ENCODE assay signal across 27 mouse cellular contexts in genomic region chr8:118042253-118042860, GRCm38 (mm10).
DNase-seq lines count a peak whose midpoint lies in the region; ATAC-seq lines count a peak whose summit lies in the region.
"Had no signal": no experiment of that assay in that cellular context is flagged by ENCODE, and none has a peak within 500 bp of the region (broad histone marks: within the 10 kb centered on the region; RNA-seq: fewer than 3 reads in every experiment).

No protein-coding gene starts in this region.

- DNase-seq in heart, adult 11 months: peak; percentile 43
- DNase-seq in heart, adult 9 months (ENCODE audit: low spot score in 2 of 2): no peak
- DNase-seq in embryo, embryonic 10.5 days (ENCODE audit: low spot score): peak; percentile 53
- DNase-seq in neural tube, embryonic 11.5 days (ENCODE audit: low spot score): peak; percentile 54
- DNase-seq in adrenal gland, adult 18-20 months (ENCODE audit: low spot score in 2 of 2): no peak
- DNase-seq: adrenal gland, adult 2 months; adrenal gland, postnatal 36 days; cerebellum, adult 2 months; gastrocnemius, postnatal 25 days; heart, adult 18-20 months; heart, postnatal 4 days; kidney, adult 2 months; kidney, postnatal 36 days; right cerebral cortex, postnatal 14 days had no signal

- 34% methylated on average over 10 of the region's 10 CpGs for WGBS in midbrain, embryonic 12.5 days
- WGBS in midbrain, embryonic 16.5 days: 19% methylated on average over 10 of the region's 10 CpGs
- 27% methylated on average over 10 of the region's 10 CpGs for WGBS in neural tube, embryonic 11.5 days

- H3K4me3 ChIP-seq in midbrain, embryonic 12.5 days: no peak overlapping the region
- H3K4me3 ChIP-seq in midbrain, embryonic 16.5 days (ENCODE audit: low read depth, low read length): no peak overlapping the region
- no peak overlapping the region for H3K4me3 ChIP-seq in neural tube, embryonic 11.5 days (ENCODE audit: low read depth, low read length)
- H3K4me3 ChIP-seq: heart, embryonic 12.5 days; intestine, embryonic 15.5 days; layer of hippocampus, adult 2 months; left cerebral cortex, adult 2 months; limb, embryonic 12.5 days; lung, embryonic 15.5 days; myocyte had no signal

- no peak overlapping the region for H3K4me2 ChIP-seq in midbrain, embryonic 12.5 days (replicated peaks)
- H3K4me2 ChIP-seq in midbrain, embryonic 16.5 days (ENCODE audit: low read length): no peak overlapping the region
- H3K4me2 ChIP-seq in neural tube, embryonic 11.5 days (ENCODE audit: low read depth): no peak overlapping the region
- H3K4me2 ChIP-seq: heart, embryonic 12.5 days; intestine, embryonic 15.5 days; limb, embryonic 12.5 days; liver, embryonic 11.5 days; lung, embryonic 15.5 days had no signal

- no peak overlapping the region for H3K27ac ChIP-seq in midbrain, embryonic 12.5 days (replicated peaks)
- no peak overlapping the region for H3K27ac ChIP-seq in midbrain, embryonic 16.5 days (ENCODE audit: low read length)
- H3K27ac ChIP-seq in neural tube, embryonic 11.5 days (ENCODE audit: low read depth, low read length): no peak overlapping the region
- H3K27ac ChIP-seq: hindbrain, postnatal 0 days; intestine, embryonic 15.5 days; layer of hippocampus, adult 2 months; left cerebral cortex, adult 2 months; limb, embryonic 12.5 days; lung, embryonic 15.5 days had no signal

- ATAC-seq in midbrain, embryonic 12.5 days (ENCODE audit: low FRiP score, low read depth): peak; percentile 68; the same call in 1 of the 2 replicates
- no peak for ATAC-seq in midbrain, embryonic 16.5 days
- ATAC-seq in neural tube, embryonic 11.5 days (ENCODE audit: insufficient read depth, low FRiP score, low TSS enrichment): peak; percentile 83
- no peak for ATAC-seq in erythroid progenitor cell, adult 5-6 weeks (replicated peaks; ENCODE audit: low FRiP score, poor library complexity, severe bottlenecking)
- ATAC-seq: CD4-positive, CD25-positive, alpha-beta regulatory T cell, adult 4 months; hindbrain, postnatal 0 days; intestine, embryonic 15.5 days had no signal

- H3K27me3 ChIP-seq in midbrain, embryonic 12.5 days: no peaks in the 10 kb centered on the region
- H3K27me3 ChIP-seq in midbrain, embryonic 16.5 days (ENCODE audit: control insufficient read depth, insufficient read depth, low read depth, low read length): no peaks in the 10 kb centered on the region
- H3K27me3 ChIP-seq in neural tube, embryonic 11.5 days (ENCODE audit: control insufficient read depth, insufficient read depth, low read length): no peaks in the 10 kb centered on the region
- H3K27me3 ChIP-seq: heart, embryonic 12.5 days; intestine, embryonic 15.5 days; limb, embryonic 12.5 days; lung, embryonic 15.5 days had no signal

- no peak overlapping the region for H3K9ac ChIP-seq in midbrain, embryonic 12.5 days (replicated peaks)
- H3K9ac ChIP-seq in midbrain, embryonic 16.5 days (ENCODE audit: low read depth, low read length): no peak overlapping the region
- no peak overlapping the region for H3K9ac ChIP-seq in neural tube, embryonic 11.5 days (ENCODE audit: low read length)
- H3K9ac ChIP-seq: heart, embryonic 12.5 days; intestine, embryonic 15.5 days; limb, embryonic 12.5 days; lung, embryonic 15.5 days had no signal

- H3K36me3 ChIP-seq in midbrain, embryonic 12.5 days: no peaks in the 10 kb centered on the region
- no peaks in the 10 kb centered on the region for H3K36me3 ChIP-seq in midbrain, embryonic 16.5 days (ENCODE audit: control insufficient read depth, insufficient read depth, low read length)
- H3K36me3 ChIP-seq in neural tube, embryonic 11.5 days (ENCODE audit: control insufficient read depth, insufficient read depth, low read length): no peaks in the 10 kb centered on the region
- H3K36me3 ChIP-seq: heart, embryonic 12.5 days; intestine, embryonic 15.5 days; limb, embryonic 12.5 days; lung, embryonic 15.5 days had no signal

- no peaks in the 10 kb centered on the region for H3K9me3 ChIP-seq in midbrain, embryonic 12.5 days
- no peaks in the 10 kb centered on the region for H3K9me3 ChIP-seq in midbrain, embryonic 16.5 days (replicated peaks; ENCODE audit: control insufficient read depth, low read length, poor library complexity, severe bottlenecking)
- no peaks in the 10 kb centered on the region for H3K9me3 ChIP-seq in neural tube, embryonic 11.5 days (ENCODE audit: control insufficient read depth, low read length)
- H3K9me3 ChIP-seq: heart, embryonic 12.5 days; intestine, embryonic 15.5 days; limb, embryonic 12.5 days; lung, embryonic 15.5 days had no signal

- peaks cover 6% of the 10 kb centered on the region; the same call in 1 of the 2 replicates for H3K4me1 ChIP-seq in midbrain, embryonic 12.5 days
- H3K4me1 ChIP-seq in midbrain, embryonic 16.5 days (ENCODE audit: control insufficient read depth, insufficient read depth, low read length): no peaks in the 10 kb centered on the region
- H3K4me1 ChIP-seq in neural tube, embryonic 11.5 days (ENCODE audit: control insufficient read depth, insufficient read depth, low read length): peaks cover 2% of the 10 kb centered on the region; the same call in 1 of the 2 replicates
- H3K4me1 ChIP-seq: heart, embryonic 12.5 days; intestine, embryonic 15.5 days; limb, embryonic 12.5 days; lung, embryonic 15.5 days had no signal

Comparison
In these comparisons a context has a peak if more than half of its experiments do, and no peak if none do; other contexts are left out.
1. DNase-seq: peak in heart, adult 11 months (single experiment), embryo, embryonic 10.5 days (single experiment) and neural tube, embryonic 11.5 days (single experiment); none in heart, adult 9 months (0 of 2) and adrenal gland, adult 18-20 months (0 of 2).
2. ATAC-seq: peak in midbrain, embryonic 12.5 days (single experiment) and neural tube, embryonic 11.5 days (single experiment); none in midbrain, embryonic 16.5 days (single experiment) and erythroid progenitor cell, adult 5-6 weeks (single experiment).